Mouse (Mus musculus) CH12.LX (cell line): ENCODE results near the gene Gm17018. TPM values are rescaled to one million over a fixed set of nuclear protein-coding genes. Genes with fewer than 3 reads are reported as not detected.

ENCODE experiments used
- DNase-seq: peaks from one replicate; pipeline ENCODE4 v3.0.0-alpha.2; 2013; ENCODE audit errors: extremely low read depth
- H3K27ac ChIP-seq: 2 replicates; pipeline ENCODE4 v1.5.1; 2012; ENCODE audit warnings: low read depth, mild to moderate bottlenecking, control low read depth, moderate library complexity; ENCODE audit not compliant: insufficient read depth
- H3K27me3 ChIP-seq: replicated peaks from 2 replicates; pipeline ENCODE3; 2012; ENCODE audit warnings: inconsistent platforms
- H3K36me3 ChIP-seq, 2 experiments: replicated peaks in 1 of 2; 2 replicates each; pipeline versions ENCODE3 to v1.6.1; 2012; ENCODE audit warnings: inconsistent platforms in 1 of 2, low read length in 1 of 2, mild to moderate bottlenecking in 1 of 2, mixed read lengths in 1 of 2, moderate library complexity in 1 of 2; ENCODE audit not compliant: control insufficient read depth in 1 of 2, insufficient read depth in 1 of 2
- H3K4me1 ChIP-seq, 2 experiments: 2 replicates each; pipeline ENCODE4 v1.6.1; 2012; ENCODE audit warnings: inconsistent platforms in 1 of 2, moderate library complexity in 1 of 2; ENCODE audit not compliant: insufficient read depth in 2 of 2, control insufficient read depth in 1 of 2
- H3K4me2 ChIP-seq: 2 replicates; pipeline ENCODE4 v1.6.1; 2012; ENCODE audit warnings: low read depth, mild to moderate bottlenecking, control low read depth; ENCODE audit not compliant: poor library complexity, insufficient read depth, severe bottlenecking
- H3K4me3 ChIP-seq, 3 experiments: fragments of 150-350 bp in 1 of 3; sonication (generic) in 1 of 3; replicated peaks in 1 of 3; 2 replicates each; pipeline versions ENCODE3 to v1.5.1; 2011 to 2012; ENCODE audit warnings: low read depth in 2 of 3, low read length in 2 of 3, mild to moderate bottlenecking in 2 of 3, moderate library complexity in 2 of 3, control low read depth in 1 of 3, improper control_type of control experiment in 1 of 3, inconsistent platforms in 1 of 3, mixed read lengths in 1 of 3; ENCODE audit not compliant: poor library complexity in 1 of 3
- H3K79me2 ChIP-seq: replicated peaks from 2 replicates; pipeline ENCODE4 v1.6.1; 2012; ENCODE audit warnings: mild to moderate bottlenecking, moderate library complexity; ENCODE audit not compliant: control insufficient read depth, poor library complexity, insufficient read depth, severe bottlenecking; ENCODE audit errors: extremely low read depth
- H3K9ac ChIP-seq: 2 replicates; pipeline ENCODE4 v1.6.1; 2012; ENCODE audit warnings: low read depth, mild to moderate bottlenecking, control low read depth, moderate library complexity; ENCODE audit not compliant: insufficient read depth
- H3K9me3 ChIP-seq: replicated peaks from 2 replicates; pipeline ENCODE3; 2012; ENCODE audit warnings: low read length, inconsistent platforms, mixed read lengths
- BHLHE40 ChIP-seq: IDR thresholded peaks from 2 replicates; pipeline ENCODE4 v1.6.1; 2011; ENCODE audit warnings: mild to moderate bottlenecking, low read depth, low read length, improper control_type of control experiment
- CHD1 ChIP-seq: IDR thresholded peaks from 2 replicates; pipeline ENCODE4 v1.6.1; 2012; ENCODE audit warnings: low read depth, low read length, improper control_type of control experiment, inconsistent platforms
- E2F4 ChIP-seq: IDR thresholded peaks from 2 replicates; pipeline ENCODE4 v1.6.1; 2011; ENCODE audit warnings: low read depth, low read length, improper control_type of control experiment; ENCODE audit not compliant: insufficient replicate concordance
- ELF1 ChIP-seq: IDR thresholded peaks from 2 replicates; pipeline ENCODE4 v1.6.1; 2014; ENCODE audit warnings: low read depth, mild to moderate bottlenecking, inconsistent platforms, low read length, improper control_type of control experiment
- EP300 ChIP-seq: IDR thresholded peaks from 2 replicates; pipeline ENCODE4 v1.6.1; 2011; ENCODE audit warnings: low read length, improper control_type of control experiment
- JUND ChIP-seq: conservative IDR thresholded peaks from 2 replicates; pipeline ENCODE4 v1.6.1; 2011; ENCODE audit warnings: low read depth, low read length, improper control_type of control experiment
- MAFK ChIP-seq: IDR thresholded peaks from 2 replicates; pipeline ENCODE4 v1.6.1; 2011; ENCODE audit warnings: low read length, improper control_type of control experiment; ENCODE audit not compliant: insufficient replicate concordance
- MAZ ChIP-seq: IDR thresholded peaks from 2 replicates; pipeline ENCODE4 v1.6.1; 2012; ENCODE audit warnings: low read depth, mild to moderate bottlenecking, inconsistent platforms, low read length, improper control_type of control experiment, moderate library complexity
- MEF2A ChIP-seq: IDR thresholded peaks from 2 replicates; pipeline ENCODE4 v1.6.1; 2014; ENCODE audit warnings: low read depth, mild to moderate bottlenecking, inconsistent platforms, low read length, improper control_type of control experiment, borderline replicate concordance
- MYC ChIP-seq: IDR thresholded peaks from 2 replicates; pipeline ENCODE4 v1.6.1; 2011; ENCODE audit warnings: low read depth, mild to moderate bottlenecking, improper control_type of control experiment, low read length
- NELFE ChIP-seq: IDR thresholded peaks from 2 replicates; pipeline ENCODE4 v1.6.1; 2011; ENCODE audit warnings: low read depth, low read length, improper control_type of control experiment
- NRF1 ChIP-seq: IDR thresholded peaks from 2 replicates; pipeline ENCODE4 v1.6.1; 2014; ENCODE audit warnings: low read depth, mild to moderate bottlenecking, inconsistent platforms, low read length, improper control_type of control experiment, moderate library complexity
- PAX5 ChIP-seq: IDR thresholded peaks from 2 replicates; pipeline ENCODE4 v1.6.1; 2012; ENCODE audit warnings: low read length, inconsistent platforms, mixed read lengths
- POLR2A ChIP-seq: IDR thresholded peaks from 2 replicates; pipeline ENCODE4 v1.6.1; 2011; ENCODE audit warnings: low read depth, mild to moderate bottlenecking, improper control_type of control experiment, low read length
- RAD21 ChIP-seq: IDR thresholded peaks from 2 replicates; pipeline ENCODE4 v1.6.1; 2011; ENCODE audit warnings: low read depth, mild to moderate bottlenecking, low read length, improper control_type of control experiment, moderate library complexity
- RCOR1 ChIP-seq: conservative IDR thresholded peaks from 2 replicates; pipeline ENCODE4 v1.6.1; 2012; ENCODE audit warnings: low read depth, mild to moderate bottlenecking, inconsistent platforms, low read length, improper control_type of control experiment
- SIN3A ChIP-seq: IDR thresholded peaks from 2 replicates; pipeline ENCODE4 v1.6.1; 2012; ENCODE audit warnings: low read length, improper control_type of control experiment, inconsistent platforms
- SMC3 ChIP-seq: IDR thresholded peaks from 2 replicates; pipeline ENCODE4 v1.6.1; 2011; ENCODE audit warnings: low read depth, low read length, improper control_type of control experiment
- ZKSCAN1 ChIP-seq: IDR thresholded peaks from 2 replicates; pipeline ENCODE4 v1.6.1; 2012; ENCODE audit warnings: low read depth, inconsistent platforms, low read length, improper control_type of control experiment, borderline replicate concordance
- ZMIZ1 ChIP-seq: IDR thresholded peaks from 2 replicates; pipeline ENCODE4 v1.6.1; 2012; ENCODE audit warnings: low read depth, mild to moderate bottlenecking, inconsistent platforms, low read length, improper control_type of control experiment
- dilution Hi-C: fragments of 300-500 bp; cut with MboI; formaldehyde crosslinking; loops from 2 replicates; pipeline ENCODE4 v1.14.3; 2020; ENCODE audit warnings: low sequenced_read_pairs; ENCODE audit not compliant: extremely low pct_unique_long_range_greater_than_20kb, extremely low pct_ligation_motif_present
- in situ Hi-C: fragments of 300-500 bp; cut with MboI; formaldehyde crosslinking; loops from 3 replicates; pipeline ENCODE4 v1.14.3; 2019; ENCODE audit warnings: low sequenced_read_pairs, low pct_ligation_motif_present, low pct_unique_long_range_greater_than_20kb, mixed read lengths
- polyA plus RNA-seq: library from polyadenylated mRNA; unstranded; fragments of >175 nt; gene quantifications from 2 replicates; pipeline ENCODE4 v1.2.1, GENCODE M21; 2012; ENCODE audit warnings: low read depth; ENCODE audit not compliant: insufficient read length
- total RNA-seq, 2 experiments: library from RNA; depleted of rRNA; stranded (reverse); fragments of 300-350 nt in 1 of 2; fragments of >200 nt in 1 of 2; gene quantifications; 2 replicates each; pipeline ENCODE4 v1.2.3; 2012 to 2014

The Gm17018 gene
- total and polyA plus RNA-seq, 3 experiments: 18.5 to 40.4 (median 34.4) TPM

GRCm38 (mm10) chr19:45615415-45616213 lies 55.2 kb downstream of the Gm17018 start:
- H3K9me3 ChIP-seq: no peaks in the 10 kb centered on the region
- H3K27me3 ChIP-seq: no peaks in the 10 kb centered on the region
- no peak overlapping the region for H3K4me3 ChIP-seq
- peaks cover 0 to 10% of the 10 kb centered on the region in 2 experiments; a peak in 1 of 4 replicates for H3K4me1 ChIP-seq
- H3K27ac ChIP-seq: no peak overlapping the region
- dilution Hi-C loops: no loop called here
- no peaks in the 10 kb centered on the region for H3K79me2 ChIP-seq
- H3K9ac ChIP-seq: no peak overlapping the region
- H3K36me3 ChIP-seq: peaks cover 0 to 13% of the 10 kb centered on the region in 2 experiments
- no peak overlapping the region for H3K4me2 ChIP-seq
- no peak for DNase-seq
- TF ChIP-seq BHLHE40 (no peak), JUND (no peak), NRF1 (no peak), CHD1 (no peak), PAX5 (no peak), ZKSCAN1 (no peak)
- in situ Hi-C loops: no loop called here

GRCm38 (mm10) chr19:45616214-45616518 lies 55.8 kb downstream of the Gm17018 start:
- dilution Hi-C loops: no loop called here
- H3K9me3 ChIP-seq: no peaks in the 10 kb centered on the region
- in situ Hi-C loops: no loop called here
- H3K27ac ChIP-seq: no peak overlapping the region
- H3K27me3 ChIP-seq: no peaks in the 10 kb centered on the region
- H3K4me1 ChIP-seq: peaks cover 0 to 10% of the 10 kb centered on the region in 2 experiments; a peak in 1 of 4 replicates
- no peak overlapping the region for H3K4me3 ChIP-seq
- peaks cover 0 to 12% of the 10 kb centered on the region in 2 experiments for H3K36me3 ChIP-seq
- no peak for DNase-seq
- no peak overlapping the region for H3K4me2 ChIP-seq
- no peak overlapping the region for H3K9ac ChIP-seq
- TF ChIP-seq EP300: no peak
- TF ChIP-seq ELF1: no peak
- no peak for TF ChIP-seq POLR2A
- TF ChIP-seq MAZ: no peak
- no peak for TF ChIP-seq E2F4
- no peak for TF ChIP-seq BHLHE40
- TF ChIP-seq SMC3: no peak
- TF ChIP-seq ZMIZ1: no peak
- no peak for TF ChIP-seq MYC
- no peak for TF ChIP-seq SIN3A
- no peak for TF ChIP-seq MAFK
- TF ChIP-seq RCOR1: no peak
- TF ChIP-seq CHD1: no peak
- TF ChIP-seq MEF2A: no peak
- TF ChIP-seq NELFE: no peak
- no peak for TF ChIP-seq RAD21
- H3K79me2 ChIP-seq: no peaks in the 10 kb centered on the region
